Comparison of ENCODE assay signal across 8 mouse cellular contexts in genomic region chr2:64853918-64854317, GRCm38 (mm10).
DNase-seq lines count a peak whose midpoint lies in the region; ATAC-seq lines count a peak whose summit lies in the region.

No protein-coding gene starts in this region.

- no peak overlapping the region for H3K4me3 ChIP-seq in liver, embryonic 11.5 days (ENCODE audit: low read depth, low read length)
- H3K4me3 ChIP-seq in forebrain, embryonic 15.5 days = no peak overlapping the region
- H3K4me3 ChIP-seq in neural tube, embryonic 13.5 days = no peak overlapping the region

- H3K9me3 ChIP-seq in liver, embryonic 11.5 days (ENCODE audit: control insufficient read depth, low read length) = no peaks in the 10 kb centered on the region
- H3K9me3 ChIP-seq in forebrain, embryonic 15.5 days = no peaks in the 10 kb centered on the region
- no peaks in the 10 kb centered on the region for H3K9me3 ChIP-seq in neural tube, embryonic 13.5 days

- H3K27me3 ChIP-seq in liver, embryonic 11.5 days (replicated peaks; ENCODE audit: control insufficient read depth, insufficient read depth, low read length) = no peaks in the 10 kb centered on the region
- H3K27me3 ChIP-seq in forebrain, embryonic 15.5 days = 0 out of 2 replicates have a peak, but pooled peaks cover 4% of the 10 kb centered on the region
- H3K27me3 ChIP-seq in neural tube, embryonic 13.5 days = no peaks in the 10 kb centered on the region

- no peak overlapping the region for H3K9ac ChIP-seq in liver, embryonic 11.5 days (ENCODE audit: low read depth, low read length)
- no peak overlapping the region for H3K9ac ChIP-seq in forebrain, embryonic 15.5 days (replicated peaks)
- no peak overlapping the region for H3K9ac ChIP-seq in neural tube, embryonic 13.5 days

- no peaks in the 10 kb centered on the region for H3K4me1 ChIP-seq in liver, embryonic 11.5 days (replicated peaks; ENCODE audit: control insufficient read depth, insufficient read depth, low read length)
- peaks cover 14% of the 10 kb centered on the region for H3K4me1 ChIP-seq in forebrain, embryonic 15.5 days
- H3K4me1 ChIP-seq in neural tube, embryonic 13.5 days (replicated peaks) = peaks cover 16% of the 10 kb centered on the region; the same call in 1 of the 2 replicates

- H3K36me3 ChIP-seq in liver, embryonic 11.5 days (ENCODE audit: control insufficient read depth, insufficient read depth, low read length) = no peaks in the 10 kb centered on the region
- no peaks in the 10 kb centered on the region for H3K36me3 ChIP-seq in forebrain, embryonic 15.5 days
- no peaks in the 10 kb centered on the region for H3K36me3 ChIP-seq in neural tube, embryonic 13.5 days

- no peak overlapping the region for H3K27ac ChIP-seq in liver, embryonic 11.5 days (ENCODE audit: low read depth, low read length)
- no peak overlapping the region for H3K27ac ChIP-seq in forebrain, embryonic 15.5 days (replicated peaks)
- H3K27ac ChIP-seq in neural tube, embryonic 13.5 days (replicated peaks) = no peak overlapping the region

- WGBS in liver, embryonic 11.5 days = 19% methylated on average over 7 of the region's 7 CpGs
- WGBS in forebrain, embryonic 15.5 days = 13% methylated on average over 7 of the region's 7 CpGs
- WGBS in neural tube, embryonic 13.5 days = 17% methylated on average over 7 of the region's 7 CpGs

- H3K4me2 ChIP-seq in liver, embryonic 11.5 days = no peak overlapping the region
- H3K4me2 ChIP-seq in forebrain, embryonic 15.5 days (replicated peaks) = 0 out of 2 replicates have a peak overlapping the region, but pooled peaks have one; percentile 19
- H3K4me2 ChIP-seq in neural tube, embryonic 13.5 days = peak overlapping the region; percentile 29

- ATAC-seq in liver, embryonic 11.5 days (replicated peaks; ENCODE audit: low FRiP score) = no peak
- ATAC-seq in forebrain, embryonic 15.5 days (replicated peaks) = 0 out of 2 replicates have a peak, but pooled peaks have one; percentile 55
- ATAC-seq in neural tube, embryonic 13.5 days (ENCODE audit: low read depth) = no peak

- DNase-seq in liver = peak; percentile 70
- no peak for DNase-seq in liver, embryonic 11.5 days (ENCODE audit: low spot score)
- DNase-seq in c-Kit-positive CD71-positive TER-119-positive erythroid progenitor cells, embryonic 14.5 days (ENCODE audit: low spot score) = peak; percentile 37
- DNase-seq in induced T-regulatory cell, adult 2 months (ENCODE audit: low read depth) = peak; percentile 53
- DNase-seq in left cerebral cortex, postnatal 4 days = peak; percentile 86
- DNase-seq in urinary bladder, postnatal 10 days (ENCODE audit: low spot score) = peak; percentile 23

- intact Hi-C loops in left cerebral cortex, postnatal 4 days (cut with DNase I) = loop anchor here (5.0 to 10.0 kb wide), 3 partner anchors 769 to 1342 kb away; no protein-coding TSS in a partner anchor
